Mouse (Mus musculus) heart, embryonic 13.5 days (tissue): ENCODE data around the gene Ikbke. TPM values are rescaled to one million over a fixed set of nuclear protein-coding genes. Genes with fewer than 3 reads are reported as not detected.

Experiments
- ATAC-seq: fragments of 200-750 bp; cut with Nextera tagmentation; 2 replicates; pipeline ENCODE4 v1.8.0; 2017; ENCODE audit warnings: moderate TSS enrichment; ENCODE audit not compliant: insufficient number of reproducible peaks, low FRiP score, low TSS enrichment; ENCODE audit errors: extremely low read depth
- H3K27ac ChIP-seq: fragments of 300-500 bp; sonication (generic); replicated peaks from 2 replicates; pipeline ENCODE4 v1.5.1; 2015; ENCODE audit warnings: moderate library complexity, mild to moderate bottlenecking, inconsistent platforms
- H3K27me3 ChIP-seq: fragments of 300-500 bp; sonication (generic); replicated peaks from 2 replicates; pipeline ENCODE4 v1.6.1; 2015; ENCODE audit warnings: mild to moderate bottlenecking, inconsistent platforms
- H3K36me3 ChIP-seq: fragments of 300-500 bp; sonication (generic); 2 replicates; pipeline ENCODE4 v1.6.1; 2015; ENCODE audit warnings: mild to moderate bottlenecking, inconsistent platforms
- H3K4me1 ChIP-seq: fragments of 300-500 bp; sonication (generic); 2 replicates; pipeline ENCODE4 v1.6.1; 2015; ENCODE audit warnings: inconsistent platforms
- H3K4me2 ChIP-seq: fragments of 300-500 bp; sonication (generic); 2 replicates; pipeline ENCODE4 v1.6.1; 2015; ENCODE audit warnings: inconsistent platforms, mild to moderate bottlenecking, moderate library complexity
- H3K4me3 ChIP-seq: fragments of 300-500 bp; sonication (generic); 2 replicates; pipeline ENCODE4 v1.5.1; 2015; ENCODE audit warnings: moderate library complexity, mild to moderate bottlenecking, inconsistent platforms
- H3K9ac ChIP-seq: fragments of 300-500 bp; sonication (generic); 2 replicates; pipeline ENCODE4 v1.6.1; 2015; ENCODE audit warnings: inconsistent platforms, mild to moderate bottlenecking, moderate library complexity
- H3K9me3 ChIP-seq: fragments of 300-500 bp; sonication (generic); 2 replicates; pipeline ENCODE4 v1.6.1; 2016; ENCODE audit warnings: inconsistent platforms
- WGBS: fragments of 180-500 bp; shearing (Covaris S2); methylation state at CpG from one replicate; pipeline ENCODE4 v1.1.7; 2015; ENCODE audit warnings: mixed read lengths; 5-methylcytosine and 5-hydroxymethylcytosine counted together
- polyA plus RNA-seq: library from polyadenylated mRNA; unstranded; fragments of >200 nt; fragmentation: Nextera tagmentation; extraction: Ambion mirVana; gene quantifications from 2 replicates; pipeline ENCODE4 v1.2.1, GENCODE M21; 2015

The Ikbke gene
- polyA plus RNA-seq, 1 experiment from 2014 or later: 2.4 TPM

GRCm38 (mm10) chr1:131236077-131236476 lies 43.3 kb downstream of the Ikbke start:
- WGBS: 42% methylated on average over 7 of the region's 7 CpGs
- ATAC-seq: no peak
- peaks cover 77% of the 10 kb centered on the region for H3K4me1 ChIP-seq

GRCm38 (mm10) chr1:131233527-131233926 lies 45.9 kb downstream of the Ikbke start:
- peak overlapping the region; percentile 87 for H3K27ac ChIP-seq
- ATAC-seq: no peak
- peak overlapping the region; percentile 65 for H3K4me2 ChIP-seq
- H3K4me1 ChIP-seq: peaks cover 77% of the 10 kb centered on the region
- H3K36me3 ChIP-seq: no peaks in the 10 kb centered on the region
- H3K4me3 ChIP-seq: peak overlapping the region; percentile 41
- no peaks in the 10 kb centered on the region for H3K27me3 ChIP-seq
- WGBS: 12% methylated on average over 12 of the region's 12 CpGs
- no peaks in the 10 kb centered on the region for H3K9me3 ChIP-seq
- H3K9ac ChIP-seq: peak overlapping the region; percentile 81

More at GRCm38 (mm10) chr1:131236077-131236476, 43.3 kb downstream of the Ikbke start:
- no peaks in the 10 kb centered on the region for H3K9me3 ChIP-seq
- no peaks in the 10 kb centered on the region for H3K36me3 ChIP-seq
- peaks cover 7% of the 10 kb centered on the region; the same call in 1 of the 2 replicates for H3K27me3 ChIP-seq
- peak overlapping the region; percentile 33; the same call in 1 of the 2 replicates for H3K9ac ChIP-seq
- H3K4me2 ChIP-seq: no peak overlapping the region
- no peak overlapping the region for H3K4me3 ChIP-seq
- H3K27ac ChIP-seq: peak overlapping the region; percentile 13; the same call in 1 of the 2 replicates

GRCm38 (mm10) chr1:131228659-131229058 lies 50.7 kb downstream of the Ikbke start:
- 38% methylated on average over 5 of the region's 5 CpGs for WGBS
- Histone ChIP-seq H3K27me3 (no peaks in the 10 kb centered on the region), H3K36me3 (0 out of 2 replicates have a peak, but pooled peaks cover 4% of the 10 kb centered on the region), H3K4me1 (peaks cover 65% of the 10 kb centered on the region), H3K27ac (peak overlapping the region; percentile 75), H3K4me3 (peak overlapping the region; percentile 16; the same call in 1 of the 2 replicates), H3K9ac (no peak overlapping the region), H3K4me2 (peak overlapping the region; percentile 57), H3K9me3 (no peaks in the 10 kb centered on the region)
- 0 out of 2 replicates have a peak, but pooled peaks have one; percentile 39 for ATAC-seq

DNA sequence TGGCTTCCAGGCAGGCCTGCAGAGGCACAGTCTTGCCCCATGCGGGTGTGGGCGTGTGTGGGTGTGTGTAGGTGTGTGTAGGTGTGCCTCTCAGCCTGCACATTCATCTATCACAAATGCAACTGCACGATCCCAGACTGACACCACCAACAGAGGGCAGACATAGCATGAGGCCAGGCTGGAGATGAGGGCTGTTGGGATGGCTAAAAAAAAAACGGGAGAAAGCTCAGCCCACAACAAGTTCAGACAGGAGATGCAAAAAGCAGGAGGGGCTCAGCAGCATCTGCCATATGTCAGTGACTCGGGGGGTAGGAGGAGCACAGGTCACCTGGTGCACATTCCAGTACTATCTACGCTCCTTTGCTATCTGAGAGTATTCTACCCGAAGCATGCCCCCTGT lies 51.2 kb downstream of the Ikbke start:
- Histone ChIP-seq H3K36me3 (0 out of 2 replicates have a peak, but pooled peaks cover 4% of the 10 kb centered on the region), H3K4me2 (peak overlapping the region; percentile 57), H3K27ac (peak overlapping the region; percentile 75), H3K9ac (peak overlapping the region; percentile 54), H3K4me3 (peak overlapping the region; percentile 16; the same call in 1 of the 2 replicates), H3K9me3 (no peaks in the 10 kb centered on the region), H3K4me1 (peaks cover 61% of the 10 kb centered on the region), H3K27me3 (no peaks in the 10 kb centered on the region)
- ATAC-seq: peak; percentile 59; the same call in 1 of the 2 replicates
- 26% methylated on average over 7 of the region's 7 CpGs for WGBS

DNA sequence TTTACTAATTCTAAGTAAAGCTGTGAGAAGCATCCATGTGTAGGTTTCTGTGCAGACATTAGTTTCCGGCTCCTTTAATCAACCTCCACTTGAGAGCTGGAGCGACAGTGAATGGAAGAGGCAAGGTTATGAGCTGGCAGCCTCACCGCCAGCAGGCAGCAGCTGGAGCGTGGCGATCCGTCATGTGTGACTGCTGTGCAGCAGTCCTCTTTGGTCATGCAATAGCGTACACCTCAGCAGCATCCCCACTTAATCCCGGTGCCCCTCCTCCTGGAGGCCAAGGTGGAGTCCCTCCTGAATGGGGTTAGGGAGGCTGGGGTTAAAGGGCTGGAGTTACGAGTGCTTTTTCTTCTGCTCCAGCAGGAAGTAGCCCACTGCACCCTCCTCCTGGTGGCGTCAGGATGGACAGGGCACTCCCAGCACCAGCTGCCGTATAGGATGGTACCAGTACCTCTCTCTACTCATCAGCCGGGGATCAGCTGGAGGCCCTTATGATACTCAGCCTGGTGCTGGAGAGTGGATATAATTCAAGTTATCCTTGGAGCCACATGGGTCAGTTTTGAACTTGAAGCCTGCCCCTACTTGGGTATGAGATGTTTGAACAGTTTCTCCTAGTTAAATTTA lies 54.4 kb downstream of the Ikbke start:
- Histone ChIP-seq H3K4me1 (peaks cover 32% of the 10 kb centered on the region), H3K4me3 (no peak overlapping the region), H3K36me3 (0 out of 2 replicates have a peak, but pooled peaks cover 4% of the 10 kb centered on the region), H3K4me2 (no peak overlapping the region), H3K27ac (no peak overlapping the region), H3K9me3 (no peaks in the 10 kb centered on the region), H3K9ac (no peak overlapping the region), H3K27me3 (no peaks in the 10 kb centered on the region)
- WGBS: 69% methylated on average over 12 of the region's 12 CpGs
- no peak for ATAC-seq

DNA sequence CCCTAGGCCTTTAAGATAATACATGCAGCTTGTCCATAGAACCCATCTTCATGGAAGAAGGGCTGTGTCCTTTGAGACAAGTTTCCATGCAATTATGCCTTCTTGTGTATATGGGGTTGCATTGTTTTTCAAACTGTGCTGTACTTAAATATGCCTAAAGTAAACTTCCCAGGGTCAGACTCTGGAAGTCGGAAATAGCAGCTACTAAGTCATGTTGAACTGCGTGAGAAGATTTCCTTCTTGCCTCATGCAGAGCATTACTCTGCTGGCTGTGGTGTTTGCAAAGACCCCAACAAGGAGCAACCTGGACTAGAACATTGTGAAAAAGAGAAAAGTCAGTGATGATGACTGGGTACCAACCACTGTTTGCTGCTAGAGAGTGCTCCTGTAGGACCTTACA lies 56.1 kb downstream of the Ikbke start:
- H3K27me3 ChIP-seq: no peaks in the 10 kb centered on the region
- 0 out of 2 replicates have a peak, but pooled peaks cover 4% of the 10 kb centered on the region for H3K36me3 ChIP-seq
- 78% methylated on average over 2 of the region's 2 CpGs for WGBS
- no peaks in the 10 kb centered on the region for H3K9me3 ChIP-seq
- no peak overlapping the region for H3K9ac ChIP-seq
- H3K4me2 ChIP-seq: no peak overlapping the region
- H3K4me3 ChIP-seq: no peak overlapping the region
- peaks cover 16% of the 10 kb centered on the region for H3K4me1 ChIP-seq
- no peak overlapping the region for H3K27ac ChIP-seq
- ATAC-seq: no peak

DNA sequence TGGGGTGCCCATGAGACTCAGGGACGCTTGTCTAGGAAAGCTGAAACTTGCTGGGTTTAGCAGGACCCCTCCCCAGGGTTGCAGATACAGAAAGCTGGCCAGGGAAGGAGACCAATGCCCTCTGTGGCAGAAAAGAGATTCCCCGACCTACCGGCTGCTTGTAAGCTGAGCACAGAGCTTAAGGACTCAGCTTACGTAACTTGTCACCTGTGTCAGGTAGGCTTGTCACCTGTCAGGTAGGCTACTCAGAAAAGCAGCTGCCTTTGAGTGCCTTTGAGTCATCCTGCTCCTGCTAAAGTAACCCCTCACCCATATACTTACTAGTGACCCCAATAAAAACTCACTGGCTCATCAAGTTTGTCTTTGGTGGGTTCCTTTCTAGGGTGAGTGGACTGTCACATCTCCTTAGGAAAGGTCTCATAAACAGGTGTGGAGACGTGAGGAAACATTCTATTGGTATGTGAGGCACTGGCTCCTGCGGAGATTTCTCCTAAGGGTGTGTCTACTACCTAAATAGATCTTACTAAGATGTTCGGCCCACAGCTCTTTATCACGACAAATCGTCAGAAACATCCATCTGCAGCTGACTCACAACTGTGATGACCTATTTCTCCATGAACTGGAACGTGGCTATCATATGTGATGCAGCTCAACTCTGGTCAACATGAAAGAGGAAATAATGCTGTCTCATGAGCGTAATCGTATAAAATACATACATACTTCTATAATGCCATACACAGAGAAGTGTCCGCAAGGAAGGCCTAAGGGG lies 57.4 kb downstream of the Ikbke start:
- Histone ChIP-seq H3K9me3 (no peaks in the 10 kb centered on the region), H3K4me2 (no peak overlapping the region), H3K9ac (no peak overlapping the region), H3K4me1 (peaks cover 4% of the 10 kb centered on the region; the same call in 1 of the 2 replicates), H3K4me3 (no peak overlapping the region), H3K27me3 (no peaks in the 10 kb centered on the region), H3K27ac (no peak overlapping the region), H3K36me3 (peaks cover 12% of the 10 kb centered on the region)
- WGBS: 74% methylated on average over 13 of the region's 13 CpGs
- ATAC-seq: no peak

- Histone ChIP-seq H3K4me2 (no peak overlapping the region), H3K27ac (no peak overlapping the region), H3K36me3 (peaks cover 10% of the 10 kb centered on the region), H3K9me3 (no peaks in the 10 kb centered on the region), H3K27me3 (no peaks in the 10 kb centered on the region), H3K4me1 (peaks cover 1% of the 10 kb centered on the region), H3K9ac (no peak overlapping the region), H3K4me3 (no peak overlapping the region)
- ATAC-seq: no peak
- WGBS: 75% methylated on average over 11 of the region's 11 CpGs
Measured at GRCm38 (mm10) chr1:131218933-131219332, 60.5 kb downstream of the Ikbke start.

DNA sequence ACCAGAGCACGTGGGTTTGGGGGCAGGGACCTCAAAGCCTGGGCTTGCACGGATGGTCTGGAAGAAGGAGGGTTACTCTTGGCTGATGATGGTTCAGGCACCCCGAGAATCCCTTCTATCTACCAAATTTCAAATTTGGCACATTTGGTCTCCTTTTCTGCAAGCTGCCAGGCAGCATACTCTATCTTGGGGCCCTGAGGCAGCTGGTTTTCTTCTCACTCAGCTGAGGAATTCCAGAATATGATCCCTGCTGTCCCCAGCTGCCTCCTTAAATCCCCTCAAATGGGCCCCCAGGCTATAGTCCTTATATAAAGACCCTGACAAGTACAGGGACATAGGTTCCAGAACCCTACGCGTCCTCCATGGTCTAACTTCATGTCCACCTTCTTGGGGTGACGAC lies 66.0 kb downstream of the Ikbke start:
- no peak for ATAC-seq
- Histone ChIP-seq H3K27me3 (no peaks in the 10 kb centered on the region), H3K27ac (0 out of 2 replicates have a peak overlapping the region, but pooled peaks have one; percentile 7)

DNA sequence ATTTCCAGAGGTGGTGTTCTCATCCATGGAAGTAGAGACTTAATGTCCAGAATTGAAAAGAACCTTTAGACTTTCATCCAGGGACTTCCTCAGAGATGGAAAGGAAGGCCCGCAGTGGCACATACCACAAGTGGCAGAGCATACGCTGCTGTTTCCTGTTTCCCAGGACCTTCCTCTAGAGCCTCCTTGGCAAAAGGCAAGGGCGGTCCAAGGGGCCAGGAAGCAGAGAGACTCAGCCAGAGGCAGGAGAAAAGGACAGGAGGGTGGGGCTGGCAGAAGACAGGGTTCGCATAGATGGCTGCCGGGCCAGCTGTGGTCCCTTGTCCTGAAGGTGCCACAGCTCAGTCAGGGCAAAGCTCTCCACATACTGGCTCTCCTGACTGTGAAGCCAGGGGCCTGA lies 66.5 kb downstream of the Ikbke start:
- H3K9ac ChIP-seq: 0 out of 2 replicates have a peak overlapping the region, but pooled peaks have one; percentile 2
- 0 out of 2 replicates have a peak overlapping the region, but pooled peaks have one; percentile 7 for H3K27ac ChIP-seq
- no peak overlapping the region for H3K4me3 ChIP-seq
- ATAC-seq: no peak
- 48% methylated on average over 5 of the region's 5 CpGs for WGBS
- no peaks in the 10 kb centered on the region for H3K9me3 ChIP-seq
- H3K36me3 ChIP-seq: peaks cover 10% of the 10 kb centered on the region
- no peaks in the 10 kb centered on the region for H3K27me3 ChIP-seq
- peaks cover 14% of the 10 kb centered on the region for H3K4me1 ChIP-seq
- H3K4me2 ChIP-seq: no peak overlapping the region

More for the DNA sequence above, 66.0 kb downstream of the Ikbke start:
- 58% methylated on average over 6 of the region's 6 CpGs for WGBS
- no peak overlapping the region for H3K4me3 ChIP-seq
- peaks cover 14% of the 10 kb centered on the region for H3K4me1 ChIP-seq
- peaks cover 10% of the 10 kb centered on the region for H3K36me3 ChIP-seq
- no peak overlapping the region for H3K4me2 ChIP-seq
- 0 out of 2 replicates have a peak overlapping the region, but pooled peaks have one; percentile 2 for H3K9ac ChIP-seq
- H3K9me3 ChIP-seq: no peaks in the 10 kb centered on the region

- no peak overlapping the region for H3K4me2 ChIP-seq
- H3K9ac ChIP-seq: no peak overlapping the region
- H3K4me1 ChIP-seq: peaks cover 18% of the 10 kb centered on the region
- H3K4me3 ChIP-seq: no peak overlapping the region
- WGBS: 78% methylated on average over 1 of the region's 1 CpGs
- H3K27ac ChIP-seq: no peak overlapping the region
- no peak for ATAC-seq
- no peaks in the 10 kb centered on the region for H3K9me3 ChIP-seq
- H3K36me3 ChIP-seq: no peaks in the 10 kb centered on the region
- no peaks in the 10 kb centered on the region for H3K27me3 ChIP-seq
Measured at GRCm38 (mm10) chr1:131211655-131212054, 67.8 kb downstream of the Ikbke start.
